Mouse (Mus musculus): ENCODE results near the gene Hdac9. TPM values are rescaled to one million over a fixed set of nuclear protein-coding genes. Genes with fewer than 3 reads are reported as not detected.

Hdac9 gene
- polyA plus RNA-seq, 1 experiment from 2014 or later: 12.0 TPM

DNA sequence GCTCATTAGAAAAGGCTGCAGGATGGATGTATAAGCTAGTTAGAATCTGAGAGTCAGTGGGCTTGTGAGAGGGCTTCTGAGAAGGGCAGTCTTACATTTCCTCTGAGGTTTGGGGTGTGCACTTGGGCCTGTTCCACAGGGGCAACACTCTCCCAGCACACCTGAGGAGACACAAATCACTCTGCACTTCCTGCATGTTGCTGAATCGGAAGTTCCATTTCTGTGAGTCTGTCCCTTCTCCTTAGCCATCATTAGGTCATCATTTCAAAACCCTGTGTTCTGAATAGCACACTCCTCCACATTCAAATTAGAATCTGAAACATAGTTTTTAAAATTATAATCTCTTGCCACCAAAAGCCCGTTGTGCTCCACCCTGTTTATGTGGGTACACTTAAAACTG is 354.6 kb downstream of the Hdac9 start:
- ATAC-seq (ENCODE audit: low FRiP score) (no peak), DNase-seq (ENCODE audit: low spot score) (no peak)
- H3K27ac ChIP-seq: no peak overlapping the region
- H3K4me2 ChIP-seq (replicated peaks): no peak overlapping the region
- H3K4me3 ChIP-seq (replicated peaks; ENCODE audit: low read length): no peak overlapping the region
- 88% methylated on average over 2 of the region's 2 CpGs for WGBS
- no peaks in the 10 kb centered on the region for H3K9me3 ChIP-seq (ENCODE audit: control insufficient read depth, low read length)
- no peaks in the 10 kb centered on the region for H3K4me1 ChIP-seq (replicated peaks; ENCODE audit: control insufficient read depth, insufficient read depth, low read length)
- H3K27me3 ChIP-seq (ENCODE audit: control insufficient read depth, insufficient read depth, low read length): no peaks in the 10 kb centered on the region
- H3K36me3 ChIP-seq (replicated peaks; ENCODE audit: control insufficient read depth, insufficient read depth): no peaks in the 10 kb centered on the region
- no peak overlapping the region for H3K9ac ChIP-seq

DNA sequence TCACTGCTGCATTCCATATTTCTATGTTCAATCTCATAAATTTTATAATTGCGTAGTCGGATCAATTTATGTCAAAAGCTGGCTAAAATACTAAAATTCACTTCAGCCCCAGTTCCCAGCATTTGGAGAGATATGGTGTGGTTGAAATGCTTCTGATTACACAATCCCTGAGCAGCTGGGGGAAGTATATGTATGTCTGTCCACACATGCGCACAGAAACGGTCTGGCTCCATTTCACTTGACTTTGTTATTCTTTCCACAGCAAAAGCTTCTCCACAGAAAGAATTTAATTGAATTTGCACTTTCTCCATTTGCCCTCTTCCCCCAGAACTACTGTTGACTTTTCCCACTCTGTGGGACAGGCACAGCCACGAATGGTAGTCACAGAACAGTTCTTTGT is 357.9 kb downstream of the Hdac9 start:
- Histone ChIP-seq H3K9me3 (ENCODE audit: control insufficient read depth, low read length) (no peaks in the 10 kb centered on the region), H3K27ac (no peak overlapping the region; the same call in 1 of the 2 replicates), H3K36me3 (replicated peaks; ENCODE audit: control insufficient read depth, insufficient read depth) (no peaks in the 10 kb centered on the region), H3K4me3 (replicated peaks; ENCODE audit: low read length) (no peak overlapping the region), H3K9ac (no peak overlapping the region), H3K27me3 (ENCODE audit: control insufficient read depth, insufficient read depth, low read length) (no peaks in the 10 kb centered on the region), H3K4me1 (replicated peaks; ENCODE audit: control insufficient read depth, insufficient read depth, low read length) (no peaks in the 10 kb centered on the region), H3K4me2 (replicated peaks) (no peak overlapping the region)
- WGBS: 79% methylated on average over 5 of the region's 5 CpGs
- ATAC-seq (ENCODE audit: low FRiP score) (no peak), DNase-seq (ENCODE audit: low spot score) (no peak)

DNA sequence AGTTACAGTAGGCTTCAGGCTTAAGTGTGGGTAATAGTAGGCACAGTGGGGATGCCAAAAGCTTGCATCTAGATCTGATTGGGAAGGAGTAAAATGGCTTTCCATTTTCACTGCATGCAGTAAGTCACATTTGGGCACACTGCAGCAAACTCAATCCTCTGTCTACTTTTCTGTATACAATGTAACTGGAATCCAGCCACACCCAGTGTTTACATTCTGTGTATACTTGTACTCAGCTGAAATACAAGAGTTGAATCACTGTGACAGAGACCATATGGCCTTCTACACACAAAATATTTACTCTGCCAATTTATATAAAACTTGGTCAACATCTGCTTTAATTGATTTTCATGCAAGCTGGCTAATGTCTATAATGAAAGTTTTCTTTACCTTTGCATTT is 362.1 kb downstream of the Hdac9 start:
- no peak overlapping the region for H3K4me3 ChIP-seq (replicated peaks; ENCODE audit: low read length)
- no peak overlapping the region for H3K27ac ChIP-seq
- no peaks in the 10 kb centered on the region for H3K27me3 ChIP-seq (ENCODE audit: control insufficient read depth, insufficient read depth, low read length)
- ATAC-seq (ENCODE audit: low FRiP score) (no peak), DNase-seq (ENCODE audit: low spot score) (no peak)
- H3K9ac ChIP-seq: no peak overlapping the region
- H3K9me3 ChIP-seq (ENCODE audit: control insufficient read depth, low read length): no peaks in the 10 kb centered on the region
- H3K4me2 ChIP-seq (replicated peaks): no peak overlapping the region
- no peaks in the 10 kb centered on the region for H3K4me1 ChIP-seq (replicated peaks; ENCODE audit: control insufficient read depth, insufficient read depth, low read length)
- H3K36me3 ChIP-seq (replicated peaks; ENCODE audit: control insufficient read depth, insufficient read depth): no peaks in the 10 kb centered on the region

DNA sequence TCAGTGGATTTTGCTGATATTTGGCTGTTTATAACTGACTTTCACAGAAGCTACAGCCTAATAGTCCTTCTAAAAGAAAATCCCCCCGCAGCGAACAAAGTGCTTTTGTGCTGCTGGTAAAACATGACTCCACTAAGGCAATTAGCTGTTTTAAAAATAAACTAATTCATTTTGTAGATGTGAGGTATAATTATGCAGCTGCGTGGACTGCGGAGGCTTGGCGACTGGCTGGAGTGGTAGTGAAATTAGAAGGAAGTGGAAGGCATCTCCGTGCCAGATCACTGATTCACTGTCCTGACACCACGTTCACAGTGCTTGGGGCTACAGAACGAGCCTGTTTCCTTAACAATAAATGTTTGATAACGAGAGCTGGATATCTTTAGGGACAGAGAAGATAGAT is 366.6 kb downstream of the Hdac9 start:
- Histone ChIP-seq H3K36me3 (replicated peaks; ENCODE audit: control insufficient read depth, insufficient read depth) (no peaks in the 10 kb centered on the region), H3K9me3 (ENCODE audit: control insufficient read depth, low read length) (no peaks in the 10 kb centered on the region), H3K4me1 (replicated peaks; ENCODE audit: control insufficient read depth, insufficient read depth, low read length) (no peaks in the 10 kb centered on the region), H3K9ac (no peak overlapping the region), H3K4me2 (replicated peaks) (no peak overlapping the region), H3K27me3 (ENCODE audit: control insufficient read depth, insufficient read depth, low read length) (no peaks in the 10 kb centered on the region), H3K27ac (no peak overlapping the region; the same call in 1 of the 2 replicates), H3K4me3 (replicated peaks; ENCODE audit: low read length) (no peak overlapping the region)
- ATAC-seq (ENCODE audit: low FRiP score) (peak; percentile 31; the same call in 1 of the 2 replicates), DNase-seq (ENCODE audit: low spot score) (no peak)
- WGBS: 63% methylated on average over 9 of the region's 9 CpGs

DNA sequence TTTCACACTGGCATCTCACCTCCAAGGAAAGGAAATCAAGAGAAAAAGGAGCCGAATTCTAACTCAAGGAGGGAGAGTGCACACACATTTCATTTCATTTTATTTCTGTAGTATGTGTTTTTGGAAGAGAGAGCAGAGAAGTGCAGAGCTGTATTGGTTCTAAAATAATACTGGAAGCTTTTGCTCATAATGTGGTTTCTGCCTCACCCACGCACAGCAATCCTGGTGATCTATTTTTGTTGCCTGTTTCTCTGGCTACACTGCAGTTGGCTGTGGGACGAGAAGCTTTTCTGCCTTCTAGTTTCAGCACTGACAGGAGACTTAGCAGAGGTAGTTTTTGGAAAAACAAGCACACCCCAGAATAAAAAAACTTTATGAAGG is 387.7 kb downstream of the Hdac9 start:
- peak overlapping the region; percentile 79 for H3K27ac ChIP-seq
- H3K4me3 ChIP-seq (replicated peaks; ENCODE audit: low read length): no peak overlapping the region
- H3K36me3 ChIP-seq (replicated peaks; ENCODE audit: control insufficient read depth, insufficient read depth): no peaks in the 10 kb centered on the region
- peak overlapping the region; percentile 51 for H3K4me2 ChIP-seq (replicated peaks)
- ATAC-seq (ENCODE audit: low FRiP score): peak; percentile 23; the same call in 1 of the 2 replicates
- DNase-seq (ENCODE audit: low spot score): peak; percentile 35
- peaks cover 27% of the 10 kb centered on the region for H3K4me1 ChIP-seq (replicated peaks; ENCODE audit: control insufficient read depth, insufficient read depth, low read length)
- no peaks in the 10 kb centered on the region for H3K9me3 ChIP-seq (ENCODE audit: control insufficient read depth, low read length)
- WGBS: 14% methylated on average over 3 of the region's 3 CpGs
- no peak overlapping the region for H3K9ac ChIP-seq
- no peaks in the 10 kb centered on the region for H3K27me3 ChIP-seq (ENCODE audit: control insufficient read depth, insufficient read depth, low read length)

DNA sequence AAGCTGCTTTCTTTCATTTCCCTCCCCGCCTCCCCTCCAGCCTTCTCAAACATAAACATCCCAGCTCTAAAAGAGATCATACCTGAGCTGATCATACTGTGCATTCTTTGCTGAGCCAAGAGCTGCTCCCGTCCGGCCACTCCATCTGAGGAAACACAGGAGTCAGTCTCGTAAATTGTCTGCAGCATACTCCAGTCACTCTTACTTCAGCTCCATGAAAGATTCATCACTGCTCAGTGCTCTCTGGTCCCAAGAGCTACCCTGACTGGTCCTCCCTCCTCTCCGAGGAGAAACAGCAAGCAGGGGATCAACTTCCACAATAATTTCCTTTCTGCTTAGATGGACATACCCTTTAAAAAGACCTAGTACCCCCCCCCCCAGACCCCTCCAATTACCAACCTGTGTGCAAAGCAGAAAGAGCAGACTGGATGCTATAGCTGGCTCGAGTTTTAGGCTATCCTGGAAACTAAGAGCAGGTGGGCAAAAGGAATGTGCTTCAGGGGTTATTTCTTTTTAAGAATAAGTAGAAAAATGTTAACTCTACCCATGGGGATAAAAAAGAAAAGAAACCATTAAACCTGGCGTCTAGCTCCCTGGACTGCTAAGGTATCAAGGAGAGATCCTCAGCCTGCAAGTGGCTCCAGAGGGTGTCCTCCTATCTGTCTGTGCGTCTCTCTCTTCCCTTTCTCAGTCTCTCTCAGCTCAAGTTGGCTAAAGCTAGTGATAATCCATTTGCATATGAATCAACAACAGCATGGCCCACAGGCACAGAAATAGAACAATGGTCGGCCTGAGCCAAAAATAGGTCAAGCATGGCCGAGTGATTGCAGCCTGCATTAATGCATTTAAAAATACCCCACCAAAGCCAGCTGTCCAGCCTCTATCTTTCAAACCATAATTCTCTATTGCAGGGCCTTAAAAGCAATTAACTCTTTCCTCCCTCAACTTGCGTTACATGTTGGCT is 388.4 kb downstream of the Hdac9 start:
- no peaks in the 10 kb centered on the region for H3K36me3 ChIP-seq (replicated peaks; ENCODE audit: control insufficient read depth, insufficient read depth)
- H3K9me3 ChIP-seq (ENCODE audit: control insufficient read depth, low read length): no peaks in the 10 kb centered on the region
- H3K4me2 ChIP-seq (replicated peaks): peak overlapping the region; percentile 51
- peak; percentile 64 for DNase-seq (ENCODE audit: low spot score)
- H3K4me3 ChIP-seq (replicated peaks; ENCODE audit: low read length): peak overlapping the region; percentile 30
- peak; percentile 84 for ATAC-seq (ENCODE audit: low FRiP score)
- H3K27ac ChIP-seq: peak overlapping the region; percentile 79
- peaks cover 27% of the 10 kb centered on the region for H3K4me1 ChIP-seq (replicated peaks; ENCODE audit: control insufficient read depth, insufficient read depth, low read length)
- no peaks in the 10 kb centered on the region for H3K27me3 ChIP-seq (ENCODE audit: control insufficient read depth, insufficient read depth, low read length)
- 8% methylated on average over 11 of the region's 11 CpGs for WGBS
- peak overlapping the region; percentile 37; the same call in 1 of the 2 replicates for H3K9ac ChIP-seq

GRCm38 (mm10) chr12:34527761-34528160 is 389.1 kb downstream of the Hdac9 start:
- Histone ChIP-seq H3K27me3 (ENCODE audit: control insufficient read depth, insufficient read depth, low read length) (no peaks in the 10 kb centered on the region), H3K9ac (peak overlapping the region; percentile 37; the same call in 1 of the 2 replicates), H3K4me1 (replicated peaks; ENCODE audit: control insufficient read depth, insufficient read depth, low read length) (peaks cover 27% of the 10 kb centered on the region), H3K4me3 (replicated peaks; ENCODE audit: low read length) (peak overlapping the region; percentile 30), H3K9me3 (ENCODE audit: control insufficient read depth, low read length) (no peaks in the 10 kb centered on the region), H3K27ac (peak overlapping the region; percentile 79), H3K36me3 (replicated peaks; ENCODE audit: control insufficient read depth, insufficient read depth) (no peaks in the 10 kb centered on the region), H3K4me2 (replicated peaks) (peak overlapping the region; percentile 51)
- no peak for DNase-seq (ENCODE audit: low spot score)
- WGBS: 54% methylated on average over 4 of the region's 4 CpGs
- no peak for ATAC-seq (ENCODE audit: low FRiP score)

DNA sequence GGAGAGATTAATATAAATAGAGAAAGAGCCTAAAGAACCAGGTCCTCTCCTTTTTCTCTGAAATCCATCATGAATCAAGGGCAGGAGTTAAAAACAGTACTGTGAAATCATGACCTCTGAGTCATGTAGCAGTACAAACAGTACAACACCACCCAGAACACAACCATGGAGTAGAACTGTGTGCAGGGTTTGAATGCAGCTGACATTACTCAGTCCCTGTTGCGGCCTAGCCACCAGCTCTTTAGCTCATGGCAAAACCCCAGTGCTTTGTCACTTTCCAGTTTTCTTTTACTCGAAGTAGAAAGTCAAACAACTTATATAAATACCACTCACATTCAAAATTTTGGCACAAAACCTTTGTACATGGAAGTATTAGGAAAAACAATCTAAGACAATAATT is 395.4 kb downstream of the Hdac9 start:
- Histone ChIP-seq H3K27ac (no peak overlapping the region), H3K9ac (no peak overlapping the region), H3K36me3 (replicated peaks; ENCODE audit: control insufficient read depth, insufficient read depth) (no peaks in the 10 kb centered on the region), H3K9me3 (ENCODE audit: control insufficient read depth, low read length) (no peaks in the 10 kb centered on the region), H3K27me3 (ENCODE audit: control insufficient read depth, insufficient read depth, low read length) (no peaks in the 10 kb centered on the region), H3K4me1 (replicated peaks; ENCODE audit: control insufficient read depth, insufficient read depth, low read length) (0 out of 2 replicates have a peak, but pooled peaks cover 7% of the 10 kb centered on the region), H3K4me3 (replicated peaks; ENCODE audit: low read length) (no peak overlapping the region), H3K4me2 (replicated peaks) (no peak overlapping the region)
- WGBS: 85% methylated on average over 2 of the region's 2 CpGs
- ATAC-seq (ENCODE audit: low FRiP score): no peak
- DNase-seq (ENCODE audit: low spot score): no peak

DNA sequence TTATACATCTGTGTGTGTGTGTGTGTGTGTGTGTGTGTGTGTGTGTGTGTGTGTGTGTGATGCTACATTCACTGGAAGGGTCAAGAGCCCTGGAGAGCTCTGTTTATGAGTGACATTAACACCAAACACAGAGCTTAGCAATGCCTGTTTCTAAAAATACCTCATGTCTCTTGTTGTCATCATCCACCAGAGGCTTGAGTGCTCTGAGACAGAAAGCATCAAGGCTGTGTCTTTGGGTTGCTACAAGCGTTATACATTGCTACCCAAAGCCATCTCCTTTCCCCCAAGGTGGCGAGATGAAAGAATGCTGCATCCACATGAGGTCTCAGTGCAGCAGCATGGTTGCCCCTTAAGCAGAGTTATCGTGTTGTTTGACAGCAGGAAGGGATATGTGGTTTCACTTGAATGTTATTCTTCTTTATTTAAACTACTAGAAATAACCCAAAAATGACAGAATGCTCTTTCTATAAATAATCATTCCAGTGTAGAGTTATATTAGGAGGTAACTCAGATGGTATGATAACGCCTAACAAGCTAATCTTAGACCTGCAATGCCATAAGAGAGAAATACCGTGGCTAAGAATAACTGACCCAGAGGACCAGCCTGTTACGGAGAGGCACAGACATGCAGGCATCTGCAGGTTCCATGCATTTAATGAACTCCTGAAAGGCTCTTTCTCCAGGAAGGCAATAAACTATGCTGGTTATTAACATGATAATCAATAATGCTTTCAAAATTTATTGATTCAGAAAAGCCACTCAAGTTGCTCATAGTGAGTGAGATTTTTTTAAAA is 399.9 kb downstream of the Hdac9 start:
- Histone ChIP-seq H3K9ac (no peak overlapping the region), H3K27me3 (ENCODE audit: control insufficient read depth, insufficient read depth, low read length) (no peaks in the 10 kb centered on the region), H3K4me3 (replicated peaks; ENCODE audit: low read length) (no peak overlapping the region), H3K27ac (no peak overlapping the region), H3K9me3 (ENCODE audit: control insufficient read depth, low read length) (no peaks in the 10 kb centered on the region), H3K4me2 (replicated peaks) (no peak overlapping the region), H3K4me1 (replicated peaks; ENCODE audit: control insufficient read depth, insufficient read depth, low read length) (0 out of 2 replicates have a peak, but pooled peaks cover 3% of the 10 kb centered on the region), H3K36me3 (replicated peaks; ENCODE audit: control insufficient read depth, insufficient read depth) (no peaks in the 10 kb centered on the region)
- WGBS: 57% methylated on average over 6 of the region's 6 CpGs
- peak; percentile 24; the same call in 1 of the 2 replicates for ATAC-seq (ENCODE audit: low FRiP score)
- DNase-seq (ENCODE audit: low spot score): no peak

Measured in hindbrain, embryonic 14.5 days (tissue).